In genomic region chr9:35422405-35422941, GRCm38 (mm10) we compare ENCODE assay signal across 8 mouse cellular contexts. TPM values are rescaled to one million over a fixed set of nuclear protein-coding genes. Genes with fewer than 3 reads are reported as not detected.
A peak's percentile ranks its signal among the peaks of the same experiment; 100 is the strongest.
DNase-seq lines count a peak whose midpoint lies in the region; ATAC-seq lines count a peak whose summit lies in the region.

No protein-coding gene starts in this region.

- no peaks in the 10 kb centered on the region for H3K36me3 ChIP-seq in lung, embryonic 16.5 days (ENCODE audit: control insufficient read depth, insufficient read depth, low read length)
- no peaks in the 10 kb centered on the region for H3K36me3 ChIP-seq in forebrain, embryonic 15.5 days
- H3K36me3 ChIP-seq in liver, embryonic 12.5 days, result no peaks in the 10 kb centered on the region
- H3K36me3 ChIP-seq in stomach, embryonic 16.5 days (ENCODE audit: control insufficient read depth, insufficient read depth, low read length), result no peaks in the 10 kb centered on the region

- ATAC-seq in lung, embryonic 16.5 days (ENCODE audit: low read depth), result no peak
- no peak for ATAC-seq in forebrain, embryonic 15.5 days (replicated peaks)
- ATAC-seq in liver, embryonic 12.5 days, result no peak
- no peak for ATAC-seq in stomach, embryonic 16.5 days (ENCODE audit: insufficient read depth, low FRiP score)
- no peak for ATAC-seq in megakaryocyte-erythroid progenitor cell, adult 5-6 weeks (replicated peaks; ENCODE audit: low FRiP score, low TSS enrichment, poor library complexity, severe bottlenecking)

- DNase-seq in lung, postnatal 36 days, result no peak
- no peak for DNase-seq in gastrocnemius, postnatal 14 days
- DNase-seq in left cerebral cortex, adult 18-20 months (ENCODE audit: low spot score in 2 of 2), result no peak

- H3K9me3 ChIP-seq in lung, embryonic 16.5 days (ENCODE audit: control insufficient read depth, low read length), result no peaks in the 10 kb centered on the region
- no peaks in the 10 kb centered on the region for H3K9me3 ChIP-seq in forebrain, embryonic 15.5 days
- H3K9me3 ChIP-seq in liver, embryonic 12.5 days (replicated peaks), result no peaks in the 10 kb centered on the region
- no peaks in the 10 kb centered on the region for H3K9me3 ChIP-seq in stomach, embryonic 16.5 days (replicated peaks; ENCODE audit: control insufficient read depth, low read length)

- peak overlapping the region; percentile 94 for H3K4me3 ChIP-seq in lung, embryonic 16.5 days (ENCODE audit: low read length)
- H3K4me3 ChIP-seq in forebrain, embryonic 15.5 days, result peak overlapping the region; percentile 99
- peak overlapping the region; percentile 74 for H3K4me3 ChIP-seq in liver, embryonic 12.5 days
- peak overlapping the region; percentile 99 for H3K4me3 ChIP-seq in stomach, embryonic 16.5 days (replicated peaks; ENCODE audit: low read length)

- WGBS in lung, embryonic 16.5 days, result 5% methylated on average over 4 of the region's 4 CpGs
- 1% methylated on average over 4 of the region's 4 CpGs for WGBS in forebrain, embryonic 15.5 days
- 13% methylated on average over 4 of the region's 4 CpGs for WGBS in liver, embryonic 12.5 days (ENCODE audit: insufficient replicate concordance)
- WGBS in stomach, embryonic 16.5 days, result 4% methylated on average over 4 of the region's 4 CpGs

- peak overlapping the region; percentile 88 for H3K4me2 ChIP-seq in lung, embryonic 16.5 days (ENCODE audit: low read depth, low read length)
- H3K4me2 ChIP-seq in forebrain, embryonic 15.5 days (replicated peaks), result peak overlapping the region; percentile 55
- peak overlapping the region; percentile 97 for H3K4me2 ChIP-seq in liver, embryonic 12.5 days
- peak overlapping the region; percentile 80 for H3K4me2 ChIP-seq in stomach, embryonic 16.5 days (ENCODE audit: low read depth, low read length)

- H3K27me3 ChIP-seq in lung, embryonic 16.5 days (ENCODE audit: control insufficient read depth, insufficient read depth, low read depth, low read length), result peaks cover 13% of the 10 kb centered on the region; the same call in 1 of the 2 replicates
- H3K27me3 ChIP-seq in forebrain, embryonic 15.5 days, result no peaks in the 10 kb centered on the region
- H3K27me3 ChIP-seq in liver, embryonic 12.5 days (replicated peaks), result peaks cover 45% of the 10 kb centered on the region
- H3K27me3 ChIP-seq in stomach, embryonic 16.5 days (ENCODE audit: control insufficient read depth, insufficient read depth, low read length), result no peaks in the 10 kb centered on the region

- intact Hi-C loops in gastrocnemius, postnatal 14 days (cut with DNase I; ENCODE audit: low total_unique reads), result loop anchor here (10.0 kb wide), 1 partner anchor 138 kb away; no protein-coding TSS in a partner anchor

- H3K9ac ChIP-seq in lung, embryonic 16.5 days (ENCODE audit: low read length), result peak overlapping the region; percentile 95
- H3K9ac ChIP-seq in forebrain, embryonic 15.5 days (replicated peaks), result peak overlapping the region; percentile 99
- H3K9ac ChIP-seq in liver, embryonic 12.5 days, result no peak overlapping the region
- H3K9ac ChIP-seq in stomach, embryonic 16.5 days (ENCODE audit: low read length), result peak overlapping the region; percentile 97

- H3K27ac ChIP-seq in lung, embryonic 16.5 days (ENCODE audit: low read length), result no peak overlapping the region; the same call in 1 of the 2 replicates
- peak overlapping the region; percentile 97 for H3K27ac ChIP-seq in forebrain, embryonic 15.5 days (replicated peaks)
- H3K27ac ChIP-seq in liver, embryonic 12.5 days, result no peak overlapping the region
- H3K27ac ChIP-seq in stomach, embryonic 16.5 days (ENCODE audit: low read length), result peak overlapping the region; percentile 94

- H3K4me1 ChIP-seq in lung, embryonic 16.5 days (replicated peaks; ENCODE audit: control insufficient read depth, insufficient read depth, low read length), result peaks cover 6% of the 10 kb centered on the region
- H3K4me1 ChIP-seq in forebrain, embryonic 15.5 days, result peaks cover 44% of the 10 kb centered on the region
- H3K4me1 ChIP-seq in liver, embryonic 12.5 days, result peaks cover 18% of the 10 kb centered on the region
- H3K4me1 ChIP-seq in stomach, embryonic 16.5 days (ENCODE audit: control insufficient read depth, insufficient read depth, low read length), result peaks cover 20% of the 10 kb centered on the region

RNA-seq across cellular contexts. Expression of gene Cdon, which starts 1.5 kb away (rescaled TPM):
- polyA plus RNA-seq in lung, embryonic 16.5 days (2015; fragmentation: Nextera tagmentation; extraction: Ambion mirVana), result 3.2 and 3.6 TPM in 2 replicates
- 15.0 and 18.2 TPM in 2 replicates for polyA plus RNA-seq in forebrain, embryonic 15.5 days (2015; fragmentation: Nextera tagmentation; extraction: Ambion mirVana)
- 0.96 and 1.0 TPM in 2 replicates for polyA plus RNA-seq in liver, embryonic 12.5 days (2016; fragmentation: Nextera tagmentation; extraction: Ambion mirVana)
- polyA plus RNA-seq in stomach, embryonic 16.5 days (2015; fragmentation: Nextera tagmentation; extraction: Ambion mirVana), result 7.6 TPM in 2 replicates
- total RNA-seq in megakaryocyte-erythroid progenitor cell, adult 5-6 weeks (2014; fragmentation: Nextera tagmentation), result 1.8 TPM in 1 of 2 replicates, not detected in the other
- 3.0 and 9.2 TPM in 2 replicates for total RNA-seq in megakaryocyte-erythroid progenitor cell, adult 5-6 weeks (2017)
- total RNA-seq in gastrocnemius, postnatal 14 days (2021), result 10 to 100 TPM; 17.7 to 21.7 TPM
- 1 to 10 TPM; 7.8 to 9.4 TPM for total RNA-seq in left cerebral cortex, adult 18-20 months (2021)

Comparison
In these comparisons a context has a peak if more than half of its experiments do, and no peak if none do; other contexts are left out.
1. H3K27ac ChIP-seq: peak in forebrain, embryonic 15.5 days (single experiment) and stomach, embryonic 16.5 days (single experiment); none in lung, embryonic 16.5 days (single experiment) and liver, embryonic 12.5 days (single experiment).
2. Peak in every context shown above with its lines, with median percentiles within 50 percentile points of each other: H3K4me2 ChIP-seq and H3K4me3 ChIP-seq.